Mouse (Mus musculus): ENCODE results near the gene Asxl2.
A peak's percentile ranks its signal among the peaks of the same experiment; 100 is the strongest.
"Not testable (repeated sequence)": the region's sequence is repeated elsewhere in the genome, so short reads cannot be mapped to it uniquely, and the experiment has no call there.

The Asxl2 gene

GRCm38 (mm10) chr12:3426530-3427034 is at the start of gene Asxl2:
Asxl2 (plus strand) TSS chr12:3426857.
- DNase-seq (ENCODE audit: low spot score in 2 of 2): peak; percentile 98

GRCm38 (mm10) chr12:3377190-3377589 is 49.5 kb upstream of the Asxl2 start:
- DNase-seq (ENCODE audit: low spot score in 2 of 2): no peak

DNA sequence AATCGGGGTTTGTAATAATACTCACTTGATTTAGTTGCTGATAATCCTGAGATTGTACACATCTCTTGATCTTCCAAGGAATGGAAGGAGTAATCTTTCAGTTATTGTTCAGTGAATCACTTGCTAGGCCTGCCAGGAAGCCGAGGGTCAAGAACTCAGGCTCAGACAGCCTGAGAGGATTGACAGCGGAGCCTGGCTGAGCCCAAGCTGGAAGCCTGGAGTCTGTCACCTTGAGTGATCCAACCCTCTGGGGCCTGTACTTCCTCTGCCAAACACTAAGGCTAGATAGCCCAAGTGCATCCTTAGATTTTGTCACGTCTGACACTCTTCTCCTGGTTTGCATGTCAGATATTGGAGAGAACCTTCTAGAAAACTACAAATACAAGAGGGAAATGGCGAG is 48.9 kb upstream of the Asxl2 start:
- no peak for DNase-seq (ENCODE audit: low spot score in 2 of 2)

DNA sequence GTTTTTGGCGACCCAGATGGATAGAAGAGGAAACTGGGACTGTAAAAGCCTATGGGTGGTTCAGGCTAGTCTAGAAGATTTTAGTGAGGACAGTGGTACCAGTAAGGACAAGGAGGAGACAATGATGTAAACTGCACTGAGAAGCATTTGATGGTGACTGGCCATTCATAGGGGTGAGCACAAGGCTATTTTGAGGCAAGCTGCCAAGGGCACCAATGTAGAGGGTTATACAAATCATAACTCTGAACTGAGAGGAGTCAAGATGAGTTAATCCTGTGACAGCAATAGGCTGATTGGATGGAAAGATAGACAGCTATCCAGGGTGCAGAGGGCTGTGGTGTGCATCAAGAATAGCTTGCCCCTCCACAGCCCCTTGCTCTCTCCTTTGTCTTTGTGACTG is 41.8 kb upstream of the Asxl2 start:
- DNase-seq (ENCODE audit: low spot score in 2 of 2): no peak

DNA sequence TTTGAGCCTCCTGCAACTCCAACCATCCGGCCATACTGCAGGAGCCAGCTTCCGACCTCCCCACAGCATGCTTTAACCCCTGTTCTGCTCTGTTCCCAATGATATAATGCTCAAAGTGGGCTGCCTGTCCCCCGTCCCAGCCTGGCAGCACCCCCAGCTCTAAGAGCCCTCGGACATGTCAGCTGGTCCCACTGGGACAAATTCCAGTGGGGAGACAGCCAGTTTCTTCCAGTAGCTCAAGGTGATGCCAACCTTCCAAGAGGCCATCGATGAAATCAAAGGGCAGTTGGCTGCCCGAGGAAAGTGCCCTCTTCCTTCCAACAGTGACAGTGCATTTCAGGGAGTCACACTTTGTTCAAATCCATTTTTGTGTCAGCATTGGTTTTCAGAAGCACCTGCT is 41.4 kb upstream of the Asxl2 start:
- no peak for DNase-seq (ENCODE audit: low spot score in 2 of 2)

GRCm38 (mm10) chr12:3385940-3386339 is 40.7 kb upstream of the Asxl2 start:
- no peak for DNase-seq (ENCODE audit: low spot score in 2 of 2)

DNA sequence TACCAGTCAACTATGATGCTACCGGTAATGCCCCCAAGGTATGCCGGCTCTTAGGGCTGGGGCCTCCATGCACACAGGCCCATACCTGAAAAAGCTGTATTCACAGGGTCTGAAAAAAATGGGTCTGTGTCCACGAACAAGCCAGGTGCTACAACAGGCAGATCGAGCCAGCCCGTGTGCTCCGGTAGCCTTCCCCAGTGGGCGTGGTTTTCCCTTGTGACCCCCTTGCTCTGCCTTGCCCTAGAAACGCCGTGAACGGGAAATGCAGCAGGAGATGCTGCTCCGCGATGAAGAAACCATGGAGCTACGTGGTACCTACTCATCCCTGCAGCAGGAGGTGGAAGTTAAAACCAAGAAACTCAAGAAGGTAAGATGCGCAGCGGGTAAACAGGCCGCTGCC is 38.8 kb upstream of the Asxl2 start:
- DNase-seq (ENCODE audit: low spot score in 2 of 2): no peak

GRCm38 (mm10) chr12:3389394-3389793 is 37.3 kb upstream of the Asxl2 start:
- no peak for DNase-seq (ENCODE audit: low spot score in 2 of 2)

GRCm38 (mm10) chr12:3390071-3390470 is 36.6 kb upstream of the Asxl2 start:
- no peak for DNase-seq (ENCODE audit: low spot score in 2 of 2)

- peak; percentile 73 to 77 for DNase-seq (ENCODE audit: low spot score in 2 of 2)
These were observed 35.9 kb upstream of the Asxl2 start for GRCm38 (mm10) chr12:3390577-3391262.

GRCm38 (mm10) chr12:3391276-3391675 is 35.4 kb upstream of the Asxl2 start:
- no peak for DNase-seq (ENCODE audit: low spot score in 2 of 2)

DNA sequence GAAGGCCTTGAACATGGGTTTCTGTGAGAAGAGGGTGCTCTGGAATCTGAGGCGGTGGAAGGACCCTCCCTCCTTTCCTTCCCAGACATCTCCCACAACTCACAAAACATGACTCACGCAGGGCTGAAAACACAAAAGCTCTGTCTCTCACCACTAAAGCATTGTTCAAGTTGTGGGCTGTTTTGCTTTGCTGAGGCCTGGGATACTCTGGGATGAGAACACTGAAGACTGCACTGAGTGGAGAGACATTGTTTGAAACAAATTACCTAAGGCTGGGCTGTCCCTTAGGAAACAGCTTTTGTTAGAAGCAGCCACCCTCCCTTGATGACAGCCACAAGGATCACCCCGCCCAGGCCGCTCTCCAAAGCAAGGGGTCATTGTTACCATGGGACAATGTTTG is 33.5 kb upstream of the Asxl2 start:
- no peak for DNase-seq (ENCODE audit: low spot score in 2 of 2)

DNA sequence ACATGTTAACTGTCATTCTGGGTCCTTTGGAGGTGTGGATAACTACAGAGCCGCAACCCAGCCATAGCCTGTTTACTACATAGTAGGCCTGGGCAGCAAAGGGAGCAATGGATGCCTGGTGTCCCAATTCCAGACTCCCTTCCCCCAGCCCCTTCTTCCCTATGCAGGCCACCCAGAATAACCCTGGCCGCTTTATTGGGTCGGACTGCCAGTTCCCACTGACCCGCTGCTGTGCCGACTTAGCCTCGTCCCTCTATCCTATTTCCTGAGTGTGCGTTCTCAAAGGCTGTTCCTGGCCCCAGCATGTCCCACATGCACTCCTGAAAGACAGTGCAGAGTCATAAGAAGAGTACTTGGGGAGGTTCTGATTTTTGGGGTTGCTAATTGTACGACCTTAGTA is 29.7 kb upstream of the Asxl2 start:
- DNase-seq (ENCODE audit: low spot score in 2 of 2): no peak

DNA sequence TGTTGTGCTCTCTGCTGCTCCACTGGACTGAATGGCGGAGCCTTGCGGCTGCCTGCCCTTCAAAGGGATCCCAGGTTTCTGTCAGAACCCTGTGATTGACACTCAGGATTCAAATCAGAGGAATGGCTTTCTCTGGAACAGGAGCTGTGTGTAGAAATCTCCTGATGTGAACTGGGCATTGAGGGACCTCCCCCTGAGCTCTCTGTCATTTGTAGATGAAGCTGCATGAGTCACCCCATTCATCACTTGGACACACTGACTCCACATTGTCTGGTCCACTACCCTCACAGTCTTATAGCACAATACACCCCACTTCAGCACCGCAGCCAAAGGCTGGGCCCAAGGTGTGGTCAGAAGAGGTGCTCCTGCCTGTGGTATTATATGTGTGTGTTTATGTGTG is 21.0 kb upstream of the Asxl2 start:
- DNase-seq (ENCODE audit: low spot score in 2 of 2): not testable (repeated sequence)

DNA sequence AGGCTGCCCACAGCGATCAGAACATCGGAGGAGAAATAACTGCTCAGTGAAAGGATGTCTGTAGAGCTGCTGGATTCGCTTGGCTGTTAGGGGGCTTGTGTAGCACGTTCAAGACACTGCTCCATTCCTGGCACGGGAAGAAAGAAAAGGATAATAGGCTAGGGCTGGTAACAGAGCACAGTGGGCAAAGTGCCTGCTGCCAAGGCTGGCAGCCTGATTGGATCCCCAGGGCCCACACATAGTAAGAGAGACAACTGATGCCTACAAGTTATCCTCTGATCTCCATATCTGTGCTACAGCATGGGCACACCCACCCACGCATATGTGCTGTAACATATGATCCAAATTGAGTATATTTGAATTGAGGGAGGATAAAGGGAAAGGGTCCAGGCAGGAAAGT is 20.1 kb upstream of the Asxl2 start:
- no peak for DNase-seq (ENCODE audit: low spot score in 2 of 2)

DNA sequence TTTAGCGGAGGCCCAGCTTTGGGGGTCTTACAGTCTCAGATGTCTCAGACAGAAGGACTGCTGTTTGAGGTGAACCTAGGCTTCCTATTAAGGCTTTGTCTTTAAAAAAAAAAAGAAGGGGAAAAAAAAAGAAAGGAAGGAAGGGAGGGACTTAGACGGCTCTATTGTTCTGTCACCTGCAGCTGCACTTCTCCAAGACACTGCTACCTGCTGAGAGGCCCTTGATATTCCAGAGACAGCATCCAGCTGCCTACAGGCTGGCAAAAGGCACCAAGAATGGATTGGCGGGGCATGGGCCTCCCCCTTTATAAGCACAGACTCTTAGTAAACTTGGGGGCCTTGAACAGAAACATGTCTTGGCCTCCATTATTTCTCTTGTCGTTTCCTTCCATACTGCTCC is 11.7 kb upstream of the Asxl2 start:
- DNase-seq (ENCODE audit: low spot score in 2 of 2): no peak

DNA sequence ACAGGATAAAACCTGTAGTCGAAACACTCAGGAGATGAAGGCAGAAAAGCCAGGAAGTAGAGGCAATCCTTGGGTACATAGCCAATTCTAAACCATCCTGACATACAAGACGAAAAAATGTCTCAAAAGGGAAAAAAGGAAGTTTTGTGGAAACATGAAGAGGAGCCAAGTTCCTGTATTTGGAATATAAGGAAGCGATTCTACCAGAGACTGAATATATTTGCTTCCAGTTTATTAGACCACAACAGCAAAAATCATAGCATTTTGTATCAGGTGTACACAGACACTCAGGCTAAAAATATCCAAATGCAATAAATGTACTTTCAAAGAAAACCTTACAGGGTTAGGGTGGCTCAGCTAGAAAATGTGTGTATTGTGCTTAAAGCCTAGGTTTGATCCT is 7.9 kb upstream of the Asxl2 start:
- DNase-seq (ENCODE audit: low spot score in 2 of 2): no peak

GRCm38 (mm10) chr12:3420519-3420918 is 6.1 kb upstream of the Asxl2 start:
- no peak for DNase-seq (ENCODE audit: low spot score in 2 of 2)

- DNase-seq (ENCODE audit: low spot score in 2 of 2): no peak
These were observed 3.9 kb upstream of the Asxl2 start for GRCm38 (mm10) chr12:3422786-3423185.

DNA sequence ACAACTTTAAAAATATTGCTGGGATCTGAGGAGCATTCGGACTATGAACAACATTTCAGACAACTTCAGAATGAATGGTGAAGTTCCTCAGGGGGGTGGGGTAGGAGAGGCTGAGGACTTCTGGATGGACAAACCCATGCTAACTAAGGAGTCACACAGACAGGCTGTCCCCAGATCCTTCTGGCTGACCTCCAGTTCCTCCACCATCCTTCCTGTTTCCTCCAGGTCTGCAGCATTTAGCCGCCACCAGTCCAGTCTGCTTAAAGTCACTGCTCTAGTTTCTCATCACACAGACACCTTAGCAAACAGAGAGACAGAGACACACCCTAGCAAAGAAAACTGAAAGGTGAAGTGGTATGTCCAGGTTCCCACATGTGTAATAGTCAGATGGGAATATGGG is 2.5 kb upstream of the Asxl2 start:
- DNase-seq (ENCODE audit: low spot score in 2 of 2): no peak

DNA sequence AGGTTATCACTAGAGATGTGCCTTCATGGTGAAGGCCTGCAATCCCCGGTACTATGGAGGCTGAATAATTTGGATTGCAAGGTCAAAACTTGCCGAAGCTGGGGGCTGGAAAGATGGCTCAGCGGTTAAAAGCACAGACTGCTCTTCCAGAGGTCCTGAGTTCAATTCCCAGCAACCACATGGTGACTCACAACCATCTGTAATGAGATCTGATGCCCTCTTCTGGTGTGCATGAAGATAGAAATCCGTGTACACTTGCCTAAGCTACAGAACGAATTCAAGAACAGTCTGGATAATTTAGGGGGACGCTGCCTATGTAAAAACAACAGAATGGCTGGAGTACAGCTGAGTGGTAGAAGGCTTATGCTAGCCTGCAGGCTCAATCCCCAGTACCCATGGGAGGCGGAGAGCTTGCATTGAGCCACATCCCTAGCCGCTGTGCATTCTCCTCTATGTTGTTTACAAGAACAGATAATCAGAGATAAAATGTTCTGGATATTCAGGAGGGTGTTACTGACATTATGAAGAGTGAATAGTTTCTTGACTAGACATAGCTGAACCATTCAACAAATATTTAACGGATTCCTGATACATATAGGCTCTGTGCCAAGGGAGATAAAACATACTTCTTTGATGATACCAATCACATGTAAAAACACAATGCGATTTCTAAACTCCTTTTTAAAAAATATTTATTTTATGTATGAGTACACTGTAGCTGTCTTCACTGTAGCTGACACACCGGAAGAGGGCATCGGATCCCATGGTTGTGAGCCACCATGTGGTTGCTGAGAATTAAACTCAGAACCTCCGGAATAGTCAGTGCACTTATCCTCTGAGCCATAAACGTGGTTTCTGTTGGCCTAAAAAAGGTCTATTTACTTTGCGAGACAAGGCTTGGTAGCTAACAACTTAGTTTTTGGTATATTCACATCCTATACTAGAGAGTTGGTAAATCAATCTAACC is 999 bp upstream of the Asxl2 start:
- DNase-seq (ENCODE audit: low spot score in 2 of 2): no peak

- peak; percentile 73 to 80 for DNase-seq (ENCODE audit: low spot score in 2 of 2)
These were observed 621 bp downstream of the Asxl2 start for GRCm38 (mm10) chr12:3427067-3427889.
